Mouse (Mus musculus) ES-E14 (cell line): ENCODE results near the gene Exosc5.

Experiments used
- CHD2 ChIP-seq: IDR thresholded peaks from 2 replicates; pipeline ENCODE4 v1.6.1; 2014; ENCODE audit warnings: mild to moderate bottlenecking, low read depth, low read length, inconsistent platforms
- HCFC1 ChIP-seq: IDR thresholded peaks from 2 replicates; pipeline ENCODE4 v1.6.1; 2012; ENCODE audit warnings: low read length, inconsistent platforms, borderline replicate concordance; ENCODE audit not compliant: insufficient read depth
- MAFK ChIP-seq: IDR thresholded peaks from 2 replicates; pipeline ENCODE4 v1.6.1; 2014; ENCODE audit warnings: mild to moderate bottlenecking, low read depth, low read length, inconsistent platforms; ENCODE audit not compliant: insufficient read depth
- ZC3H11A ChIP-seq: IDR thresholded peaks from 2 replicates; pipeline ENCODE4 v1.6.1; 2012; ENCODE audit warnings: low read depth, mild to moderate bottlenecking, inconsistent platforms, low read length, borderline replicate concordance
- ZNF384 ChIP-seq: IDR thresholded peaks from 2 replicates; pipeline ENCODE4 v1.6.1; 2012; ENCODE audit warnings: low read depth, low read length, inconsistent platforms

- TF ChIP-seq MAFK = no peak
- no peak for TF ChIP-seq HCFC1
- no peak for TF ChIP-seq ZNF384
- TF ChIP-seq CHD2 = no peak
- TF ChIP-seq ZC3H11A = no peak
Measured at GRCm38 (mm10) chr7:25627431-25628322, 31.3 kb upstream of the Exosc5 start.
